Mouse (Mus musculus): ENCODE measurements at regions not wholly inside any gene's neighbourhood (a gene's known extent, or its start where the extent isn't known, plus 50 kb on each side); places are given as distances from the start of the nearest gene placed in this dataset.

GRCm38 (mm10) chr5:118880546-118880945 is 320.1 kb downstream of the Med13l start:
- no peak for TF ChIP-seq CTCF (IDR thresholded peaks at IDR 0.05; ENCODE audit: control insufficient read depth, insufficient read depth, insufficient read length)
- no peak for TF ChIP-seq FOSL1 (IDR thresholded peaks at IDR 0.05; ENCODE audit: insufficient read depth, low read length, poor library complexity, severe bottlenecking)
- TF ChIP-seq MYOD1 (IDR thresholded peaks at IDR 0.05; ENCODE audit: control insufficient read depth, insufficient read length, low read depth), result no peak
- no peak for TF ChIP-seq USF1 (IDR thresholded peaks at IDR 0.05; ENCODE audit: low read depth)
- no peak for TF ChIP-seq MAX (IDR thresholded peaks at IDR 0.05)
- no peak for TF ChIP-seq CEBPB (IDR thresholded peaks at IDR 0.05; ENCODE audit: low read depth)
- no peak for TF ChIP-seq MYOG (IDR thresholded peaks at IDR 0.05; ENCODE audit: control insufficient read depth, extremely low read depth, insufficient read length)
